Mouse (Mus musculus) left cerebral cortex, postnatal 25 days (tissue): Measurements from ENCODE around the gene Col19a1. TPM values are rescaled to one million over a fixed set of nuclear protein-coding genes. Genes with fewer than 3 reads are reported as not detected.

ENCODE experiments used
- DNase-seq, 2 experiments: peaks; one replicate each; pipeline ENCODE4 v3.0.0; 2022; ENCODE audit warnings: low spot score in 2 of 2, mixed read lengths in 1 of 2
- intact Hi-C: fragments of 180-260 bp; cut with DNase I; formaldehyde crosslinking; loops from one replicate; pipeline ENCODE4 v1.15.1; 2025
- total RNA-seq, 2 experiments: library from RNA; stranded (reverse); gene quantifications; 2 replicates each; pipeline ENCODE4 v1.2.3; 2021

Col19a1 gene
- total RNA-seq, 2 experiments from 2014 or later = 27.4 to 28.9 TPM

DNA sequence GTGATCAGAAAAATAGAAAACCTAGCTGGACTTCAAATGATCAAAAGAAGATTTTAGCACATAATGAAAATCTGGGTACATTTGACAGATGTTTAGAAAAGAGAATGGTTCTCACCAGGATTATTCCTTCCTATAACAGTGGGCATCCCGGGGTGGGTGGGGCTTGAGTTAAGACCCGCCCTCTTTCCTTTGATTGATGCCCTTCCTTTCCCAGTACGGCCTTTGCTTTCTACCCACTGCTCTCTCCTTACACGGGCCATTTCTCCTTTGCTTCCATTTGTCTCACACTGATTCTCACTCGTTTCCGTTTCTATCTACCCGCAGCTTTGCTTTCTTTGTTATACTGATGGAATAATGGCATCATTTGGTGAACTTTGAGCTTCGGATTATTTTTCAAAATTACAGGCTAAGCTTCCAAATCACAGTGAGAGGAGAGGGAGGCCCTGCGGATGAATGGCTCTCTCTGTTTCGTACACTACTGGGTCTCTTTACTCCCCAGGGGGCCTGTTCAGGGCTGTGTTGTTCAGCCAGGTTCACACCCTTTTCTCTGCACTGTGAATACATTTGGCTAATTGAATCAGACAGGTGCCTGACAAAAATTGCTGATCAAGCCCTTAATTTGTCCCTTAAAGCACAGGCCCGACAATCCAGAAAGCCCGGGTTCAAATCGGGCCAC is 341.4 kb downstream of the Col19a1 start:
- intact Hi-C loops = loop anchor here (5.0 to 10.0 kb wide), 3 partner anchors 74 to 484 kb away; partner anchors contain the start of gene B3gat2
- DNase-seq = no peak

DNA sequence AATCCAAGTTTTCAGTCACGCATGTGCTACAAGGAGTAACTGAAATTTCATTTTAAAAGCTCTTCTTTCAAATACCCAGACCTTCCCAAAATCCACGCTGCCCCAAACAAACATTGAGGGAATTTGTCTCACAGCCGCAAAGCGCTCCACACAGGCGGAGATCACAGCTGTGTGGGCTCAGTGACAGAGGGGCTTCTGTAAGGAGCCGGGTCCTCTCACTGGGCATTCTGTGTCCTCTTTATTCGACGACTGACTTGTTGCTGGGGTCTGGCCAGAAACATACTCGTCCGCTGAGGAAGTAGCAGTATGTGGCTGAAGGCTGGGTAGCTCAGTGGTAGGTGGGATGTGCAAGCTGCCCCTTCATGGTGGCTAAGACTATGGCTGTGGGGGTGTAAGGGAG is 342.3 kb downstream of the Col19a1 start:
- intact Hi-C loops = loop anchor here (5.0 to 10.0 kb wide), 3 partner anchors 73 to 483 kb away; partner anchors contain the start of gene B3gat2
- DNase-seq = no peak

DNA sequence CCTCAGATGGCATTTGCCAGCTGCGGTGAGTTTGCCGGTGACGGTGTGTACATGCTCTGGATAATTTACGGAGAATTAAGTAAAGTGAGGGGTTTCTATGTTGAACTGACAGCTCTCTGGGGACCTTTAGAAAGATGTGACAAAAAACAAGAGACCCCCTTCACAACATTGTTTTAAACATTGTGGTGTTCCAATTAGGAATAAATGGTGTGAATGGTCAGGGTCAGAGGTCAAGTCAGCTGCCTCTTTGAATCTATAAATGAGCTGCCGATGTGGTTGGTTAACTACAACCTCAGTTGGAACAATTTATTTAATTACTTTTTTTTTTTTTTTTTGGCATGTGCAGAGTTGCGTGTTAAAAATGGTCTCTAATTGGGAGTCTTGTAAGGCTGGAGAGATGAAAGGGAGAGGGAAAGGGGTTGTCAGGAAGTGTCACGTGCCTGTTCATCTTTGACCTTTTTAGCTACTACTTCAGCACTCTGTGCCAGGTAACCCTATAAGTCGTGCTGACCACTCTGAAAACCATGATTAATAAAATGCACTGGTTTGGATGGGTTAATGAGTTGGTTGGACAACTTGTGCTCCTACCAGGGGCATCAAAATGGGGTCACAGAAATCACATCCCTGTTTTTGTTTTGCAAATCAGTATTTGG is 347.1 kb downstream of the Col19a1 start:
- intact Hi-C loops = loop anchor here (10.0 kb wide), 1 partner anchor 415 kb away; no protein-coding TSS in a partner anchor
- DNase-seq = no peak

DNA sequence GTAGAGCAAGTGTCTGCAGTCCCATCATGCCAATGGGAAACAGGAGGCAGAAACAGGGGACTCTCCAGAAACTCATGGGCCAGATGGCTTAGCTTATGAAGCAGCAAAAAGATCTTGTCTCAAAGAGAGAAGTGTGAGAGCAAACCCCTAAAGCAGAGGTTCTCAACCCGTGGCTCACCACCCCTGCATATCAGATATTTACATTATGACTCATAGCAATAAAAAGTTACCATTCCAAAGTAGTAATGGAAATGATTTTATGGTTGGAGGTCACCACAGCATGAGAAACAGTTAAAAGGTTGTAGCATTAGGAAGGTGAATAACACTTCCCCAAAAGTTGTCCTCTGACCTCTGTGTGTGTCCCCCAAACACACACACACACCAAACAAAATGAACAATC is 350.9 kb downstream of the Col19a1 start:
- DNase-seq = no peak
- intact Hi-C loops = no loop called here

DNA sequence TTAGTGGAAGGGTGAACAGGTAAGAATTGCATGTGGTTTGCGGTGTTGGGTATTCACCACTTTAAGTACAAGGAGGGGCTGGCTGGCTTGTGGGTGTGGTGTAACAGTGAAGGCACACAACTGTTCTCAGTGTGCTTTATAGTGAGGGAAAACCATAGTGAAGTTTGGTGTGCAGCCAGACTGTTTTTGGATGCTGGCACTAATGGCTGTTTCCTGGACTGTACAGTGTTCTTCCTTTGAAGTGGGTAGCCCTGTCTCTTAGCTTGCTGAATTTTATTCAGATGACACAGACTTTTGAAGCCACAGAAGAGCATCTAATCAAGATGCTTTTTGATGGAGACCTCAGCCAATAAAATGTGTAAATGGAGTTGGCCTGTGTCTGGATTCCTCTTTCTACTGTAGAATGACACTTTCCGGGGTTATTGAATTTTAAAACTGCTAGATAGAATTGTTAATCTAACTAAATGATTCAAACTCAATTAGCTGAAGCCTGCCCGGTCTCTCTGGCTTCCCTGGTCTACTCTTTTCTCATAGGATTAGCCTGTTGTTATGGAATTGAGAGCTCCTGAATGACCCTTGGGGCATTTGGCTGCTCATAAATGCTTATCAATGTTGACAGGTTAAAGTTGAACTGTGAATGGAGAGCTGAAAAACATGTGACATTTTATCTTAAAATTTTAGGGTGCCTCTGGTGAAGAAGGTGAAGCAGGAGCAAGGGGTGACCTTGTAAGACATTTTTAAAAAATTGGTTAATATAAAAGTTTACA is 355.6 kb downstream of the Col19a1 start:
- intact Hi-C loops = no loop called here
- no peak for DNase-seq

DNA sequence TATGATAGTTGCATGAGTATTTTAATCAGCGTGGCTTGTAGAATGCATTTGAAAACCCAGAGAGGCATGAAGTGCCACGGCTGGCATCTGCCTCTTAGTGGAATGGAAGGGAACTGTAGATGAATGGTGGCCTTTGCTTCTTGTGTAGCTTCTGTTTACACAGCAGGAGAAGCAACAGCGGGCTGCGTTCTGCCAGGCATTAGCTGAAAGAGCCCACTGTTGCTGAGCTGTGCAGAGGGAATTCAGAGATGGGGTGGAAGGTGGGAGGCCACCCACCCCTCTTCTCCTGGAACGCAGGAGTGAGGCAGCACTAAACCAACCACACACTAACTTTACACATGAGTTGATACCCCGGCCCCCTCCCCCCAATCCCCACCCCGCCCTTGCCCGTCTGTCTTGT is 356.8 kb downstream of the Col19a1 start:
- peak in 1 of 2 experiments; percentile 31 for DNase-seq
- intact Hi-C loops = no loop called here

DNA sequence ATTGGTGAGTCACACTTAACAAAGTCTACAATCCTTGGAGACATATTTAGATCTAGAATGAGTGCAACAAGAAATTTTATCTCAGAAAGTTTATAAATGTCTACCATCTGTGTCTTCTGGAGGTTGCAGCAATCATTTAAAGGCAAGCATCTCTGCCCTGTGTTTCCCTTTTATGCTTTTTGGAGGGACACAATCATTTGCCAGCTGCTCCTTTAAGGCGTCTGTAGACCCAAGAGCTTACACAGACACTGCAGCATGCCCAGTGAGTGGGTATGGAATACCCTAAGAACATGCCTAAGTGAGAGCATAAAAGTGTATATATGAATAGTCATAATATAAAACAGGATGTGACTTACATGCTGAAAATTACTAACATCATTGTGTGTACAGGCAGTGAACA is 357.7 kb downstream of the Col19a1 start:
- peak in 1 of 2 experiments; percentile 87 for DNase-seq
- intact Hi-C loops = loop anchor here (5.0 to 10.0 kb wide), 2 partner anchors 275 to 433 kb away; no protein-coding TSS in a partner anchor

DNA sequence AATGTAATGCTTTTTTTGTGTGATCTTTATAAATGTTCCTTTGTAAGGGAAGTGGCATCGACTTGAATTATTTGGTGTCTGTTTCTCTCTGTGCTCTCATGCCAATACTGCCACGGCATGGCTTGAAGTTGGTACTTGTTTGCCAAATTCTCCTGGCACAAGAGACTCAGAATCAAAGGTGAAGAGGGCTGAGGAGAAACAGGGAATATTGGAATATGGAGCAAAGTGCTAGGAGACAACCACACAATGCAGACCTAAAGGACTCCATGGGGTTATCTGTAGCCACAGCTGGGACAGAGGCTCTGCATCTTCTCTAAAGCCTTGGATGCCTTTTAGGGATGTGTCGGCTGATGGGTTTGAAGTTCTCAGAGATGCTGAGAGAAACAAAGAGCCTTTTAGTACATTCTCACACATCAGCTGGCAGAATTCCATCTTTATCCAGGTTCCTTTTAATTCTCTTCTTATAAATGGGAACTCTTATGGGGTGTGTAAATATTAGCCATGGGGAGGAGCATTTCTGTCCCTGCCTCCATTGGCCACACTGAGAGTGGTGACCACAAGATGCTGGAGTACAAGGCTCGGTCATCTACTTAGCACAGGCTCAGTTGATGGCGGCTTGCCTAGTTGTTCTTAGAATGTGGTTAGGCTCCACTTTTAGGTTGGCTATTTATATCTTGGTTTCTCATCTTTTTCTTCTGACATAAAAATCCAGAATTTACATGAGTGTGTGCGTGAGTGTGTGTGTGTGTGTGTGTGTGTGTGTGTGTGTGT is 360.1 kb downstream of the Col19a1 start:
- intact Hi-C loops = loop anchor here (2.0 to 10.0 kb wide), 3 partner anchors 104 to 435 kb away; no protein-coding TSS in a partner anchor
- DNase-seq = peak in 1 of 2 experiments; percentile 45

DNA sequence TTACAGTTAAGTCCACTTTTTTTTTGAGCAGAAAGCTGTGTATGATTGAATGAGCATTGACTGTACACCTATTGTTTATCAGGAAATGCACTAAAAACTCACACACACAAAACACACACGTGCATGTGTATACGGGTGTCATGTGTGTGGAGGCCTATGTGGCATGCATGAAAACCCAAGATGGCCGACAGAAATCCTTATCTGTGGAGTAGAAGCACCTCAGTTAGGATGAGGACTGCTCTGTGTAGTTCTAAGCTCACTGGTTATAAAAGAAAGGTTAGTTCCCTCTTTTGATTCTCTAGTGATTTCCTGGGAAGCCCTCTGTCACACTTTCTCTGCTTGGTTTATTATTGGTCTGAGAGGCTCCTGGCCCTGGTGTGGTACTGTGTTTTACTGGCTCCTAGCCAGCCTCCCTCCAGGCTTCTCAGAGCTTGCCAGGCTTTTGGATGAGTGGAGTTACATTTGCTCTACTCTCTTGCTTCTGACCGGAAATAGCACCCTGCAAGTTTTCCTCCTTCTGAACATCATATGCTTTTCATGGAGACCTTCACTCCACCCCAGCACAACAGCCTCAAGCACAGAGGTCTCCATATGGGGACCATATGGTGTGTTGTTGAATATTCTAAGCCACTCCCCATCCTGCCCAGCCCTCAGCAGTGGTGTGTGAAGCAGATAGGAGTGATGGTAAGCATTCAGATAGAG is 361.3 kb downstream of the Col19a1 start:
- intact Hi-C loops = loop anchor here (2.0 to 10.0 kb wide), 3 partner anchors 103 to 436 kb away; no protein-coding TSS in a partner anchor
- peak in 1 of 2 experiments; percentile 82 for DNase-seq

DNA sequence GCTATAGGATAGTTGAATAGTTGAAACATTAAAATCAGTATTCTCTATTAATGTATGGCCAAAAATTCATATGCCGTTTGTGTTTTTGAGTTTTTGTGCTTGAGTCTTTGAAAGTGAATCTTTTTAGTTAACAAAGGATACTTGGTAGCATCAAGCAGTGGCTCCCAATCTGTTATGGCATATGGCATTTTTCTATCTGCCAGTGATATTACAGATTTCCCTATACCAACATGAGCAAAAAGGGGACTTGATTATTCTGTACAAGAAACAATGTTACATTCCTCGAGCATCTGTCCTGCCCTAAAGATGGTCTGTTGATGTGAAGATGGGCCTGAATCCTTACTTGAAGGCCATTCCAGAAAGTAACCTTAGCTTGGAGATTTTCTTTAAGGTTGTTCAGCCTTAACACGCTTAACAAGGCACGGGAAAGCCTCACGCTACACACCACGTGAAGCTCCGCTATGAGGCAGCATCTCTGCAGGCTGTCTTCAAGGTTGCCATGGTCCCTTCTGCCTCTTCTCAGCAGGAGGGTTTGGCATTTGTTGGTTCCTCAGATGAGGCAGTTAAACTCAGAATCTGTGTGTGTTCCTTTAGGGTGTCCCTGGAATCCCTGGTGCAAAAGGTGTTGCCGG is 364.2 kb downstream of the Col19a1 start:
- DNase-seq = peak; percentile 57 to 66
- intact Hi-C loops = loop anchor here (10.0 kb wide), 1 partner anchor 268 kb away; no protein-coding TSS in a partner anchor

DNA sequence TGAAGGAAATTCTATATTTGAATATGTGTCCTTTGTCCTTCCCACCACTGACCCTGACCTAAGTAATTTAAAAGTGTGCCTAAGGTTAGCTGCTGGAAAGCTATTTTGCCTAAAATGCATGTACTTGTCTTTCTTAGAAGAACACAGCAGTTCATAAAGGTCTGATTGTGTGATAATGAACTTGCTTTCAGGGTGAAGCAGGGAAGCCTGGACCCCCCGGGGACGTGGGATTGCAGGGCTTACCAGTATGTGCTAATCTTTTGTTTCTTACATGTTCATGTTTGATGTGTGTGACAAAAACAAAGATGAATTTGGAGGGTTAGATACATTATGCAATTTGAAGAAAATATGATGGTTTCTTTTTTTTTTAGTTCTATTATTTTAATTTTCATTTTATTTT is 365.0 kb downstream of the Col19a1 start:
- intact Hi-C loops = loop anchor here (10.0 kb wide), 1 partner anchor 267 kb away; no protein-coding TSS in a partner anchor

DNA sequence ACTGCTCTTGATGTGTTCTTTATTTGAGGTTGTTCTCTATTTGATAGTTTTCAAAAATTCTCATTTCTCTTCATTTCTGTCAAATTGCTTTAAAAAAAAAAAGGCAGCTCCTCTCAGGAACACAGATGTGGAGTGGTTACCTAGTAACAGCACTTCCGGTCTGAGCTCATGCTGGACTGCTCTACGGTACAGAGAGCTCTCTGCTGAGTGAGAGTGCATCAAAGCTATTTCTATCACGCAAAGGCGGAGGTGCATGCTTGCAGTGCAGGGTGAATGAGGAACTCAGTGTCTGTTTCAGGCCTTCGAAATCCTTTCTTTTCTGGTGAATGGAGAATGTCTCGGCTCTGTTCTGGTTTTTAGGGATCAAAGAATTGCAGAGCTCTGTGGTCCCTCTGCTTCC is 368.2 kb downstream of the Col19a1 start:
- DNase-seq = peak in 1 of 2 experiments; percentile 40
- intact Hi-C loops = no loop called here

More for the DNA sequence above, 365.0 kb downstream of the Col19a1 start:
- no peak for DNase-seq

Other genes with a start within 250 kb of the Col19a1 start
- 100 to 1,000 TPM; 130 to 137 TPM for gene Lmbrd1, start 91.2 kb upstream of the Col19a1 start, total RNA-seq